Mouse (Mus musculus): Measurements from ENCODE around the gene Xpot. TPM values are rescaled to one million over a fixed set of nuclear protein-coding genes. Genes with fewer than 3 reads are reported as not detected.

The Xpot gene
- polyA plus RNA-seq, 1 experiment from 2014 or later = 61.9 TPM

GRCm38 (mm10) chr10:121642054-121642947 is 16.2 kb upstream of the Xpot start:
- Histone ChIP-seq H3K9ac (ENCODE audit: low read length) (peak overlapping the region; percentile 55), H3K4me1 (ENCODE audit: control insufficient read depth, insufficient read depth, low read length) (peaks cover 13% of the 10 kb centered on the region), H3K36me3 (ENCODE audit: control insufficient read depth, insufficient read depth, low read length) (no peaks in the 10 kb centered on the region), H3K9me3 (ENCODE audit: control insufficient read depth, low read length) (no peaks in the 10 kb centered on the region), H3K27ac (replicated peaks; ENCODE audit: low read depth, low read length) (no peak overlapping the region), H3K4me2 (ENCODE audit: low read depth, severe bottlenecking) (peak overlapping the region; percentile 98), H3K4me3 (ENCODE audit: low read depth, low read length) (peak overlapping the region; percentile 56), H3K27me3 (ENCODE audit: control insufficient read depth, insufficient read depth, low read length) (peaks cover 16% of the 10 kb centered on the region)
- DNase-seq (ENCODE audit: low spot score) = peak; percentile 68
- 4% methylated on average over 28 of the region's 28 CpGs for WGBS
- ATAC-seq (ENCODE audit: insufficient number of reproducible peaks, low FRiP score, low TSS enrichment, low read depth) = peak; percentile 27

GRCm38 (mm10) chr10:121641272-121642053 is 15.3 kb upstream of the Xpot start, which contains the start of gene D930020B18Rik:
TSS of gene D930020B18Rik (plus strand) at chr10:121641588.
- Histone ChIP-seq H3K36me3 (ENCODE audit: control insufficient read depth, insufficient read depth, low read length) (no peaks in the 10 kb centered on the region), H3K27me3 (ENCODE audit: control insufficient read depth, insufficient read depth, low read length) (peaks cover 16% of the 10 kb centered on the region), H3K4me3 (ENCODE audit: low read depth, low read length) (peak within 1 kb of the TSS; percentile 56), H3K9ac (ENCODE audit: low read length) (peak within 1 kb of the TSS; percentile 55), H3K4me1 (ENCODE audit: control insufficient read depth, insufficient read depth, low read length) (peaks cover 13% of the 10 kb centered on the region), H3K4me2 (ENCODE audit: low read depth, severe bottlenecking) (peak within 1 kb of the TSS; percentile 98), H3K27ac (replicated peaks; ENCODE audit: low read depth, low read length) (no peak within 1 kb of the TSS), H3K9me3 (ENCODE audit: control insufficient read depth, low read length) (no peaks in the 10 kb centered on the region)
- WGBS = under 1% methylated on average over 69 of the region's 69 CpGs
- ATAC-seq (ENCODE audit: insufficient number of reproducible peaks, low FRiP score, low TSS enrichment, low read depth) = peak; percentile 27; the same call in 1 of the 2 replicates
- peak; percentile 70 for DNase-seq (ENCODE audit: low spot score)

DNA sequence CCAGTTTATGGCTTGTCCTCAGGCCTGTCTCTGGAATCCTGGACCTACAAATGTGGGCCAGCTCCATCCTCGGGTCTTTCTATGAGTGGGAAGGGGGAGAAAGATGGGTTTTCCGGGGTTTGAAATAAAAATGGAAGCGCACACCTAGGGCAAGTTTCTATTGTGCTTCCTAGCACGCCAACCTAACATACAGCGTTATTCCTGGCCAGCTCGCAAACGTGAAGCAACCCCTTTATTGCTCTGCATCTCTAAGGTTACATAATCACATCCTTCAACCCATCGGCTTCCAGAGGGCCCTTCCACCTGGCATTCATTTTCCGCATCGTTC is 14.8 kb upstream of the Xpot start:
- H3K4me1 ChIP-seq (ENCODE audit: control insufficient read depth, insufficient read depth, low read length) = peaks cover 13% of the 10 kb centered on the region
- DNase-seq (ENCODE audit: low spot score) (peak; percentile 64), ATAC-seq (ENCODE audit: insufficient number of reproducible peaks, low FRiP score, low TSS enrichment, low read depth) (no peak)
- H3K4me3 ChIP-seq (ENCODE audit: low read depth, low read length) = peak overlapping the region; percentile 56
- no peak overlapping the region for H3K27ac ChIP-seq (replicated peaks; ENCODE audit: low read depth, low read length)
- H3K9ac ChIP-seq (ENCODE audit: low read length) = peak overlapping the region; percentile 18; the same call in 1 of the 2 replicates
- 16% methylated on average over 10 of the region's 10 CpGs for WGBS
- H3K9me3 ChIP-seq (ENCODE audit: control insufficient read depth, low read length) = no peaks in the 10 kb centered on the region
- H3K36me3 ChIP-seq (ENCODE audit: control insufficient read depth, insufficient read depth, low read length) = no peaks in the 10 kb centered on the region
- H3K4me2 ChIP-seq (ENCODE audit: low read depth, severe bottlenecking) = peak overlapping the region; percentile 98
- H3K27me3 ChIP-seq (ENCODE audit: control insufficient read depth, insufficient read depth, low read length) = peaks cover 16% of the 10 kb centered on the region

DNA sequence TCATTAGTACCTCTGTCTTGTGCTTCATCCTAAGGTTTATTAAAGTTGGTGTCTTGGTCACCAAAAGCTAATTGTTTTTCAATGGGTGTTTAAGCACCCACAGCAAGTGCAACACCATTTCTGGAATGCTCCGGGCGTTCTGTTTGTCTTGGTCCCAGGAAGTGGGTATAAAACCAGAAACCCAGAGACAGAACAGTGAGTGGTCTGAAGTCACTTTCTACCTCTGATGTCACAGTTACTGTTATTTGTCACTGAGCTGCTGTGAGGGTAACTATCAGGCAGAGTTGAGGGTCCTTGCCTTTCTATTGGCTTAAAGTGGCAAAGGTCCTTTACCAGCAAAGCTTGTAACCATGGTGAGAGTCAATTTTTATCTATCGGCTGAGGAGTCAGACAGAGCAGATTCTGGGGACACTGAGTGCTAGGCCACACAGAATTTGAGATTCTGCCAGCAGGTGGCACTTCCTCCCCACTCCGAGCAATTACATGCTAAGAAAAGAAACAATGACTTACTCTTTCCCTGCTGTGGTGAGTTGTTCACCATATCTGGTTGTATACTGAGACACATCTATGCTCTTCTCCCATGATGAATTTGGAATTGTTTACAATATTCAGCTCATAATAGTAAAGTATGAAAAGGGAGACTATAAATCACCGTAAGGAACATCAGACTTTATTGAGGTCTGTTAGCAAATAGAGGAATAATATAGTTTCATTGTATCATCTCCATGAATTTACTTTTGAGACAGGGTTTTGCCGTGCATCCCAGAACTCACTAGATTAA is 14.2 kb upstream of the Xpot start:
- Histone ChIP-seq H3K9me3 (ENCODE audit: control insufficient read depth, low read length) (no peaks in the 10 kb centered on the region), H3K36me3 (ENCODE audit: control insufficient read depth, insufficient read depth, low read length) (no peaks in the 10 kb centered on the region), H3K4me2 (ENCODE audit: low read depth, severe bottlenecking) (peak overlapping the region; percentile 98; the same call in 1 of the 2 replicates), H3K27me3 (ENCODE audit: control insufficient read depth, insufficient read depth, low read length) (peaks cover 16% of the 10 kb centered on the region), H3K9ac (ENCODE audit: low read length) (no peak overlapping the region), H3K4me1 (ENCODE audit: control insufficient read depth, insufficient read depth, low read length) (peaks cover 13% of the 10 kb centered on the region), H3K27ac (replicated peaks; ENCODE audit: low read depth, low read length) (no peak overlapping the region), H3K4me3 (ENCODE audit: low read depth, low read length) (no peak overlapping the region)
- 60% methylated on average over 6 of the region's 6 CpGs for WGBS
- DNase-seq (ENCODE audit: low spot score) (peak; percentile 61), ATAC-seq (ENCODE audit: insufficient number of reproducible peaks, low FRiP score, low TSS enrichment, low read depth) (0 out of 2 replicates have a peak, but pooled peaks have one; percentile 28)

DNA sequence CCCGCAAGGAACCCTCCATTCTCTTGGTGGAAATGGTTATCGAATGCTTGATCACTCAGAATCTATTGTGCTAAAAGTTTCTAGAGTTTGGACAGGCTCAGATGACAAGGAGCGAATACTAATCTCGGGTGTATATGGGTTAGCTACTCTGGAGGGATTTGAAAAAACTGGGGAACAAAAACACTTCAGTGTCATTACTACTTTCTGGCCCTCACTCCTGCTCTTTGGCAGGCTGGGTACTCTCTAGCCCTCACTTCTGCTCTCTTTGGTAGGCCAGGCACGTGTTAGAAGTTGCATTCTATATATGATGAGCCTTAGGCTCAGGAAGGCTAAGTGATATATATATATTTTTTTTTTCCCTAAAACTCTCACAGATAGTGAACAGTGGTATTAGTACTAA is 13.4 kb upstream of the Xpot start:
- Histone ChIP-seq H3K9me3 (ENCODE audit: control insufficient read depth, low read length) (no peaks in the 10 kb centered on the region), H3K4me2 (ENCODE audit: low read depth, severe bottlenecking) (no peak overlapping the region), H3K4me3 (ENCODE audit: low read depth, low read length) (no peak overlapping the region), H3K27ac (replicated peaks; ENCODE audit: low read depth, low read length) (no peak overlapping the region), H3K36me3 (ENCODE audit: control insufficient read depth, insufficient read depth, low read length) (no peaks in the 10 kb centered on the region), H3K9ac (ENCODE audit: low read length) (no peak overlapping the region), H3K4me1 (ENCODE audit: control insufficient read depth, insufficient read depth, low read length) (peaks cover 13% of the 10 kb centered on the region), H3K27me3 (ENCODE audit: control insufficient read depth, insufficient read depth, low read length) (peaks cover 16% of the 10 kb centered on the region)
- ATAC-seq (ENCODE audit: insufficient number of reproducible peaks, low FRiP score, low TSS enrichment, low read depth) = no peak
- 85% methylated on average over 5 of the region's 5 CpGs for WGBS
- no peak for DNase-seq (ENCODE audit: low spot score)

DNA sequence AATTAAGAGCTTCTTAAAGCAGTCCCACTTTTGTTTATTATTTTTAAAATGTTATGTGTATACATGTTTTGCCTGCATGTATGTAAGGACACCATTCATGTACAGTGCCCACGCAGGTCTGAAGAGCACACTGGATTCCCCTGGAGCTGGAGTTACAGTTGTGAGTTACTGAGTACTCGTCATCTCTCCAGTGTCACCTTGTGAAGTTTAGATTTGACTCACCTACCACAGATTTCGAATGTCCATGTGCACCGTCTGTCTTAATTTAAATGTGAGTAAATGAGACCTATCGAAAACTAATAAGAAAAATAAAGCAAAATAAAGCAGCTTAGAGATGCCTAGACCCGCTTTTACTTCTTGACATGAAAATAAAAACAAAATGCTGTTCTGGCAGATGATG is 10.1 kb upstream of the Xpot start:
- WGBS = 86% methylated on average over 6 of the region's 6 CpGs
- no peak overlapping the region for H3K9ac ChIP-seq (ENCODE audit: low read length)
- no peaks in the 10 kb centered on the region for H3K9me3 ChIP-seq (ENCODE audit: control insufficient read depth, low read length)
- H3K27ac ChIP-seq (replicated peaks; ENCODE audit: low read depth, low read length) = no peak overlapping the region
- H3K4me3 ChIP-seq (ENCODE audit: low read depth, low read length) = no peak overlapping the region
- DNase-seq (ENCODE audit: low spot score) (no peak), ATAC-seq (ENCODE audit: insufficient number of reproducible peaks, low FRiP score, low TSS enrichment, low read depth) (no peak)
- H3K36me3 ChIP-seq (ENCODE audit: control insufficient read depth, insufficient read depth, low read length) = no peaks in the 10 kb centered on the region
- peaks cover 6% of the 10 kb centered on the region; the same call in 1 of the 2 replicates for H3K4me1 ChIP-seq (ENCODE audit: control insufficient read depth, insufficient read depth, low read length)
- H3K4me2 ChIP-seq (ENCODE audit: low read depth, severe bottlenecking) = no peak overlapping the region
- H3K27me3 ChIP-seq (ENCODE audit: control insufficient read depth, insufficient read depth, low read length) = 0 out of 2 replicates have a peak, but pooled peaks cover 2% of the 10 kb centered on the region

- Histone ChIP-seq H3K4me3 (ENCODE audit: low read depth, low read length) (no peak overlapping the region), H3K36me3 (ENCODE audit: control insufficient read depth, insufficient read depth, low read length) (no peaks in the 10 kb centered on the region), H3K27me3 (ENCODE audit: control insufficient read depth, insufficient read depth, low read length) (no peaks in the 10 kb centered on the region), H3K9me3 (ENCODE audit: control insufficient read depth, low read length) (no peaks in the 10 kb centered on the region), H3K4me1 (ENCODE audit: control insufficient read depth, insufficient read depth, low read length) (no peaks in the 10 kb centered on the region), H3K9ac (ENCODE audit: low read length) (no peak overlapping the region), H3K4me2 (ENCODE audit: low read depth, severe bottlenecking) (no peak overlapping the region), H3K27ac (replicated peaks; ENCODE audit: low read depth, low read length) (no peak overlapping the region)
- ATAC-seq (ENCODE audit: insufficient number of reproducible peaks, low FRiP score, low TSS enrichment, low read depth) = no peak
- DNase-seq (ENCODE audit: low spot score) = no peak
- 68% methylated on average over 1 of the region's 1 CpGs for WGBS
Measured at GRCm38 (mm10) chr10:121634159-121634558, 8.0 kb upstream of the Xpot start.

- H3K4me1 ChIP-seq (ENCODE audit: control insufficient read depth, insufficient read depth, low read length) = peaks cover 7% of the 10 kb centered on the region
- H3K4me2 ChIP-seq (ENCODE audit: low read depth, severe bottlenecking) = no peak overlapping the region
- no peaks in the 10 kb centered on the region for H3K36me3 ChIP-seq (ENCODE audit: control insufficient read depth, insufficient read depth, low read length)
- no peak for DNase-seq (ENCODE audit: low spot score)
- no peak overlapping the region for H3K9ac ChIP-seq (ENCODE audit: low read length)
- H3K27me3 ChIP-seq (ENCODE audit: control insufficient read depth, insufficient read depth, low read length) = no peaks in the 10 kb centered on the region
- H3K27ac ChIP-seq (replicated peaks; ENCODE audit: low read depth, low read length) = no peak overlapping the region
- ATAC-seq (ENCODE audit: insufficient number of reproducible peaks, low FRiP score, low TSS enrichment, low read depth) = no peak
- WGBS = 90% methylated on average over 6 of the region's 6 CpGs
- H3K9me3 ChIP-seq (ENCODE audit: control insufficient read depth, low read length) = no peaks in the 10 kb centered on the region
- H3K4me3 ChIP-seq (ENCODE audit: low read depth, low read length) = no peak overlapping the region
Measured at GRCm38 (mm10) chr10:121628561-121629040, 2.5 kb upstream of the Xpot start.
